Mouse (Mus musculus): Measurements from ENCODE around the gene Lasp1.

DNA sequence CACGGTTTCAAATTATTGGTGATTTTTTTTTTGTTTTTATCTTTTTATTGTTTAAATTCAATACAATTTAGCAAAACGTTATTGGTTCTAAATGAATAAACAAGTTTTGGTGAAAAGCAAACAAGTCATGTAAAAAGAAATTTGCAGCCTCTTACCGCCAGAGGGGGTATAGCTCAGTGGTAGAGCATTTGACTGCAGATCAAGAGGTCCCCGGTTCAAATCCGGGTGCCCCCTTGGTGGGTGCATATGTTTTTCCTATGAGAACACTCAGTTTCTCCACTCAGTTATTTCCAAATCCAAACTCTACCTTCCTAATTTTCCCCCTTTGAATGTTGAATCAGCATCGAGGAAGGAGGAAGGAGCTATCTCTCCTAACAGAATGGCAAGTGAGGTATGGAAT lies 1.9 kb upstream of the Lasp1 start:
- TF ChIP-seq CTCF (IDR thresholded peaks at IDR 0.05) = peak; percentile 69
- TF ChIP-seq POLR2A (IDR thresholded peaks at IDR 0.05; ENCODE audit: insufficient read depth, low read depth, low read length) = no peak
